Mouse (Mus musculus): ENCODE data around the gene Polr2e. TPM values are rescaled to one million over a fixed set of nuclear protein-coding genes. Genes with fewer than 3 reads are reported as not detected.

The Polr2e gene
- polyA plus RNA-seq, 1 experiment from 2014 or later, result 173 TPM

DNA sequence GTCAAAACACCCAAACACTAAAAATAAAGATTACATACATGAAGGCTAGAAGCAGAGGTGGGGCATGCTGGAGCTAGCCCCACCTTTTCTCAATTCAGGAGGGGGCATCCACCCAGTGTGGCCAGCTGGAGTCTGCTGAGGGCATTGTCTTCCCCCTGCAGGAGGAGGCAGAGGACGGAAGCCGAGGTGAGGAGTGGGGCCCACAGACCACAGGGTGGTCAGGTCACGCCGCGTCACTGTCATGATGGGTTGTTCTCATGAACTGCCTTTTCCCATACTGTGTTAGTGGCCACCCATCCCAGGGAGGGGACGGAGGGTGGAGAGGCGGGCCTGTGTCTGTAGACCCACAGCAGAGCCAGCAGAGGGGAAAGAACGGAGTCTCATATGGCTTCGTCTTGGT lies 9.4 kb downstream of the Polr2e start:
- peaks cover 9% of the 10 kb centered on the region for H3K36me3 ChIP-seq
- H3K4me3 ChIP-seq, result no peak overlapping the region
- no peak overlapping the region for H3K27ac ChIP-seq (replicated peaks)
- no peak for ATAC-seq (ENCODE audit: low FRiP score, low read depth)
- no peaks in the 10 kb centered on the region for H3K4me1 ChIP-seq
- 90% methylated on average over 9 of the region's 9 CpGs for WGBS
- no peaks in the 10 kb centered on the region for H3K27me3 ChIP-seq
- H3K9ac ChIP-seq (replicated peaks), result no peak overlapping the region
- no peak overlapping the region for H3K4me2 ChIP-seq (replicated peaks)
- no peaks in the 10 kb centered on the region for H3K9me3 ChIP-seq

DNA sequence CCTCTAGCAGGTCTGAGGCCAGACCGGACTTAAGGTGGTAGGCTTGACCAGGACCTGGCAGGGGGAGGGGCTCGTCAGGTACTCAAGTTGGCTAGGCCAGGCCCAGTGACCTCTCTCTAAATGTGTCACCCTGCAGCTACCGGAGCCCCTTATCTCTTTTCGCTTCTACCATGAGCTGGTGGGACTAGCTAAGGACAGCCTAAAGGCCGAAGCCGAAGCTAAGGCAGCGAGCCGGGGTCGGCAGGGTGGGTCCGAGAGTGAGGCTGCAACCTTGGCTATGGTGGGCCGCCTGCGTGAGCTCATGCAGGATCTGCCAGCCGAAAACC lies 11.1 kb downstream of the Polr2e start:
- H3K9me3 ChIP-seq, result no peaks in the 10 kb centered on the region
- no peak overlapping the region for H3K4me2 ChIP-seq (replicated peaks)
- H3K27me3 ChIP-seq, result no peaks in the 10 kb centered on the region
- no peaks in the 10 kb centered on the region for H3K36me3 ChIP-seq
- WGBS, result 95% methylated on average over 13 of the region's 13 CpGs
- H3K4me3 ChIP-seq, result no peak overlapping the region
- H3K9ac ChIP-seq (replicated peaks), result no peak overlapping the region
- no peak overlapping the region for H3K27ac ChIP-seq (replicated peaks)
- no peak for ATAC-seq (ENCODE audit: low FRiP score, low read depth)
- H3K4me1 ChIP-seq, result no peaks in the 10 kb centered on the region

DNA sequence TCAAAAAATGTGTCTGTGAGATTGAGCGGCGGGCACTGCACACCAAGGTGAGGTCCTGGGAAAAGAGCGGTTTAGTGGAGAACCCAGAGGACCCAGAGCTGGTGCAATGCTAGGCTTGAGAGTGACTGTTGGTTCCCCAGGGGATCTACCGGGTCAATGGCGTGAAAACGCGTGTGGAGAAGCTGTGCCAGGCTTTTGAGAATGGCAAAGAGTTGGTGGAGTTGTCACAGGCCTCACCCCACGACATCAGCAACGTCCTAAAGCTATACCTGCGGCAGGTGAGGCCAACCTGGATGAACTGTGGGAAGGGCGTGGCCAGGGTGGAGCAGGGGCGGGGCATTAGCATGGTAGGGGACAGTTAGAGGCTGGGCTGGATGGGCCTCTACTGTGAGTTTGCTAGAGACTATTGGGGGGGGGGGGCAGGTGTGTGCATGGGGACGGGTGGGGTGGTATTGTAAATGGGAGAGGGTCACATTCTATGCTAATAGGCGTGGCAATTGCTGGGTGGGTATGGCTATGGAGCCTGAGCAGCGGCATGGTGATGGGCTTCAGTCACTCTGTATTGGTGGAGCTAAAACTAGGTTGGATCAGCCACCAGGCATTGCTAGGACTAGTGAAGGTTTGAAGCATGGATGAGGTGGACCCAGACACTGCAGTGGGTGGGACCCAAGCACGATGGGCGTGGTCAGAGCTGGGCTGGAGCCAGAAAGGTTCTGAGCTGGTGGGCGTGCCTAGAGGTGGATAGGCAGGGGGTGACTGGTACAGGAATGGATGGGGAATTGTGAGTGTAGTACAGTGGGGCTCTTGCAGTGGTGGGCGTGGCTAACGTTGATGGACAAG lies 11.7 kb downstream of the Polr2e start:
- WGBS, result 75% methylated on average over 20 of the region's 20 CpGs
- Histone ChIP-seq H3K4me1 (no peaks in the 10 kb centered on the region), H3K9ac (replicated peaks) (no peak overlapping the region), H3K27me3 (no peaks in the 10 kb centered on the region), H3K4me3 (no peak overlapping the region), H3K4me2 (replicated peaks) (no peak overlapping the region), H3K9me3 (no peaks in the 10 kb centered on the region), H3K36me3 (no peaks in the 10 kb centered on the region), H3K27ac (replicated peaks) (no peak overlapping the region)
- no peak for ATAC-seq (ENCODE audit: low FRiP score, low read depth)

DNA sequence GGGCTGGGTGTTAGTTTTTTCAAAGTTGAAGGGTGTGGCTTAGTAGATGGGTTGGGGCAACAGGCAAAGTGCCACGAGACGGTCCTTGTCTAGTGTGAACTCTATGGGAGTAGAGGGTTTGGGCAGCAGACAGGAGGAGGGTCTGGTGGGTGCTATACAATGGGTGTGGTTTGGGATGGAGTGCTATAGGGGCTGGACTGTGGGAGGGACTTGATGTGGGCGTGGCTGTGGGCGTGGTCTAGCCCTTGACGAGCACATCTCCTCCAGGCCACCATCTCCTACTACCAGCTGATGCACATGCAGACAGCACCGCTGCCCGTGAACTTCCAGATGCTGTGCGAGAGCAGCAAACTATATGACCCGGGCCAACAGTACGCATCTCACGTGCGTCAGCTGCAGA lies 13.7 kb downstream of the Polr2e start:
- WGBS, result 65% methylated on average over 12 of the region's 12 CpGs
- Histone ChIP-seq H3K4me3 (no peak overlapping the region), H3K4me1 (no peaks in the 10 kb centered on the region), H3K4me2 (replicated peaks) (no peak overlapping the region), H3K9me3 (no peaks in the 10 kb centered on the region), H3K27me3 (0 out of 2 replicates have a peak, but pooled peaks cover 4% of the 10 kb centered on the region), H3K36me3 (no peaks in the 10 kb centered on the region), H3K27ac (replicated peaks) (no peak overlapping the region), H3K9ac (replicated peaks) (no peak overlapping the region)
- ATAC-seq (ENCODE audit: low FRiP score, low read depth), result no peak

DNA sequence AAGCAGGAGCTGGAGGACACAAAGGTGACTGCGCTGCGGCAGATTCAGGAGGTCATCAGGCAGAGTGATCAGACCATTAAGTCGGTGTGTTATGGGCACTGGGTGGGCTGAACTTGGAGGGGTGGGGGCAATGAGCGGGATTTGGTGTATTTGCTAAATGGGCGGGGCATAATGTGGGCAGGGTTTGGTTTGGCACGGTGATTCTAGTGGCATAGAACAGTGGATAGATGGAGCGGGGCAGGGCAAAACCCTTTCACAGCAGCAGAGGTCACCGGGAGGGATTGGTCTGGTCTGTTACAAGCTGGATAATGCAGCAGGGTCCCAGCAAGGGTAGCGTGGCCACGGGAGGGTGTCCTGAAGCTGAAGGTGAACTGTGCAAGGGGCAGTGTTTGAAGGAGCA lies 14.1 kb downstream of the Polr2e start:
- Histone ChIP-seq H3K4me1 (no peaks in the 10 kb centered on the region), H3K4me2 (replicated peaks) (no peak overlapping the region), H3K4me3 (no peak overlapping the region), H3K27ac (replicated peaks) (no peak overlapping the region), H3K9ac (replicated peaks) (no peak overlapping the region), H3K36me3 (no peaks in the 10 kb centered on the region), H3K9me3 (no peaks in the 10 kb centered on the region), H3K27me3 (peaks cover 8% of the 10 kb centered on the region)
- WGBS, result 80% methylated on average over 10 of the region's 10 CpGs
- no peak for ATAC-seq (ENCODE audit: low FRiP score, low read depth)

DNA sequence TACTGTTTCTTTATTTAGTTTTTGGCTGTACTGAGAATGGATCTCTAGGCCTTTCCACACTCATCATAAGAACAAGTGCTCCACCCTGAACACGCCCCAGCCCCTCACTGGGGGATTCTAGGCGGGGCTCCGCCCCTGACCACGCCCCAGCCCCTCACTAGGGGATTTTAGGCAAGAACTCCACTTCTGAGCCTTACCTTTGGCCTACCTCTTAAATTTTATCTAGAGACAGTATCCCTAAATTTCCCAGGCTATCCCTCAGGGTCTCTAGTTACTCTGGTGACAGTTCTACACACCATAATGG lies 14.6 kb downstream of the Polr2e start:
- Histone ChIP-seq H3K36me3 (no peaks in the 10 kb centered on the region), H3K4me3 (no peak overlapping the region), H3K9ac (replicated peaks) (no peak overlapping the region), H3K9me3 (no peaks in the 10 kb centered on the region), H3K4me1 (0 out of 2 replicates have a peak, but pooled peaks cover 1% of the 10 kb centered on the region), H3K27me3 (peaks cover 13% of the 10 kb centered on the region), H3K27ac (replicated peaks) (no peak overlapping the region), H3K4me2 (replicated peaks) (no peak overlapping the region)
- WGBS, result 56% methylated on average over 4 of the region's 4 CpGs
- ATAC-seq (ENCODE audit: low FRiP score, low read depth), result no peak

DNA sequence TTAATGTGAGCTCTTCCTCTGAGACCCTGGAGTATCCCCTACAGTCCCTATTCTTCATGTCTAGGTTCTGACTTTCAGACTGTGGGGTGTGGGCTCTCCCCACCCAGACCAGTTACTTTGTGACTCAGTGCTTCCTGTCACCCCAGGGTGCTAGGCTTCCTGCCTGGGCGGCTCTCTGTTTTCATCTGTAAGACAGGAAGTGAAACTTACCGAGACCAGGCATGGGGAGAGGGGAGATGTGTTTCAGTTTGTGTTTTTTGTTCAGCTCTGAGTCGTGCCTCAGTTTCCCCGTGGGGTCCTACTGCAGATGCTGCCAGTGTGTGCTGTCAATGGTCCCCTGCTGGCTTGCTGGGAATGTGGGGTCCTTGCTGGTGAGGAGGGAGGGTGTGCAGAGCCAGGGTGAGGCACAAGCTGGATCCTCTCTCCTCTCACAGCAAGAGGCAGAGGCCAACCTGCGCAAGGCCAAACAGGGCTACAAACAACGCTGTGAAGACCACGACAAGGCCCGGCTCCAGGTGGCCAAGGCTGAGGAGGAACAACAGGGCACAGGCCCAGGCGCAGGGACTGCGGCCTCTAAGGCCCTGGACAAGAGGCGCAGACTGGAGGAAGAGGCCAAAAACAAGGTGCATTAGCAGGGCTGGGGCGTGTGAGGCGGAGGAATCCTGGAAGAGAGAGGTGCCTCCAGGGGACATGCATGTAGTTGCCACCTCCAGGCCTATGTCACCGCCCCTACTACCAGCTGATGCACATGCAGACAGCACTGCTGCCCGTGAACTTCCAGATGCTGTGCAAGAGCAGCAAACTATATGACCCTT lies 15.2 kb downstream of the Polr2e start:
- no peak for ATAC-seq (ENCODE audit: low FRiP score, low read depth)
- Histone ChIP-seq H3K9me3 (no peaks in the 10 kb centered on the region), H3K27ac (replicated peaks) (no peak overlapping the region), H3K27me3 (peaks cover 17% of the 10 kb centered on the region), H3K4me2 (replicated peaks) (no peak overlapping the region), H3K4me1 (peaks cover 7% of the 10 kb centered on the region), H3K36me3 (no peaks in the 10 kb centered on the region), H3K4me3 (no peak overlapping the region), H3K9ac (replicated peaks) (no peak overlapping the region)
- WGBS, result 78% methylated on average over 15 of the region's 15 CpGs

DNA sequence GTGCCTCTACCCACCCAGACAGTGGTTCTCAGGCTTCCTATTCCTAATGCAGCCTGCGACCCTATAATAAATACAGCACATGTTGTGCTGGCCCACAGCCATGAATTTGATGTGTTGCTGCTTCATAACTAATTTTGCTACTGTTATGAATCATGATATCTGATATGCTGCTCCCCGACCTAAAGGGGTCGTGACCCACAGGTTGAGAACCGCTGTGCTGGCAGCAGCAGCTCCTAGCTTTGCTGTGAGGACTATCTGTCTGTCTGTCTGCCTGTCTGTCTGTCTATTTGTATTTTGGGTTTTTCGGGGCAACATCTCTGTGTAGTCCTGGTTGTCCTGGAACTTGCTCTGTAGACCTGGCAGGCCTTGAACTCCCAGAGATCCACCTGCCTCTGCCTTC lies 15.8 kb downstream of the Polr2e start:
- H3K9me3 ChIP-seq, result no peaks in the 10 kb centered on the region
- no peak overlapping the region for H3K4me3 ChIP-seq
- no peak for ATAC-seq (ENCODE audit: low FRiP score, low read depth)
- no peak overlapping the region for H3K27ac ChIP-seq (replicated peaks)
- H3K4me1 ChIP-seq, result peaks cover 12% of the 10 kb centered on the region
- no peak overlapping the region for H3K4me2 ChIP-seq (replicated peaks)
- H3K36me3 ChIP-seq, result no peaks in the 10 kb centered on the region
- H3K27me3 ChIP-seq, result peaks cover 24% of the 10 kb centered on the region
- 87% methylated on average over 5 of the region's 5 CpGs for WGBS
- no peak overlapping the region for H3K9ac ChIP-seq (replicated peaks)

DNA sequence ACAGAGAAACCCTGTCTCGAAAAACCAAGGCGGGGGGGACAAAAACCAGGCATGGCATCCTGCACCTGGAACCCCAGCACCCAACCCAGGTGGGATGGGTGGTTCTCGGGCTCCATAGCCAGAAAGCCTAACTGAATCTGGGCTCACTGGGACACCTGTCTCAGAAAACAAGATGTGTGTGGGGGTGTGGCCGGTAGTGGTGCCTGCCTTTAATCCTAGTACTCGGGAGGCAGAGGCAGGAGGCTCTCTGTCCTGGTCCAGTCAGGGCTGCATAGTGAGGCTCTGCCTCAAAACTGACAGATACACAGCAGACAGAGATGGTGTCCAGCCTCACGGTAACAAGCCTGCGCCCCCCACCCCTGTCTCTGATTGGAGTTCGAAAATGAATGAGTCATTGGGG lies 16.8 kb downstream of the Polr2e start:
- Histone ChIP-seq H3K9ac (replicated peaks) (no peak overlapping the region), H3K4me3 (no peak overlapping the region), H3K27ac (replicated peaks) (no peak overlapping the region), H3K4me2 (replicated peaks) (no peak overlapping the region), H3K4me1 (peaks cover 14% of the 10 kb centered on the region), H3K36me3 (no peaks in the 10 kb centered on the region), H3K9me3 (no peaks in the 10 kb centered on the region), H3K27me3 (peaks cover 29% of the 10 kb centered on the region)
- ATAC-seq (ENCODE audit: low FRiP score, low read depth), result no peak
- WGBS, result 95% methylated on average over 8 of the region's 8 CpGs

DNA sequence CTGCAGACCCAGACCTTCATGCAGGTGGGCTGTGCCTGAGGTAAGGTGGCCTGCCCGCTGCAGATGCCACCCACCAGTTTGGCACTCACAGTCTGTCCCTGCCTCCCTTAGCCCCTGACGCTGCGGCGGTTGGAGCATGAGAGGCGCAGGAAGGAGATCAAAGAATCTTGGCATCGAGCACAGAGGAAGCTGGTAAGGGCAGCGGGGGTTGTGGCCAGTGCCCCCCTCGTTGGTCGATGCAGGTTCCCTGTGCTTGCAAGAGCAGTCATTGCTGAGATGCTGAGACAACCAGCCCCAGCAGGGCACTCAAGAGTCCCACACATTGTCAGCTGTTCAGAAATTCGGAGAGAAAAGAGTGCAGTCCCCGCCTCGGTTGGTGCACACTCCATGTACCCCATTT lies 17.4 kb downstream of the Polr2e start:
- Histone ChIP-seq H3K27me3 (peaks cover 36% of the 10 kb centered on the region), H3K27ac (replicated peaks) (no peak overlapping the region), H3K9me3 (no peaks in the 10 kb centered on the region), H3K9ac (replicated peaks) (no peak overlapping the region), H3K4me1 (peaks cover 14% of the 10 kb centered on the region), H3K4me2 (replicated peaks) (no peak overlapping the region), H3K36me3 (no peaks in the 10 kb centered on the region), H3K4me3 (no peak overlapping the region)
- 92% methylated on average over 12 of the region's 12 CpGs for WGBS
- no peak for ATAC-seq (ENCODE audit: low FRiP score, low read depth)

DNA sequence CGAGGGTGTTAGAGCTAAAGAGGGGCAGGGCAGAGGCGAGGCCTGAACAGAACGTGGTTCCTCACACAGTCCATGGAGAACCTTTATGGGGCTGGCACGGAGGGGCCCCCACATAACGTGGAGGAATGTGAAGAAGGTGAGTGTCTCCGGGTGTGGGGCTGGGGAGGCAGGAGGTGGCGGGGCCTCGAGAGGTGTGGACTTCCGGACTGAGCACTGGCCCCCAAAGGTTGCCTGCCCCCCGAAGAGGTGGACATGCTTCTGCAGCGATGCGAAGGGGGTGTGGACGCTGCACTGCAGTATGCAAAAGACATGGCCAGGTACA lies 18.3 kb downstream of the Polr2e start:
- no peak overlapping the region for H3K4me3 ChIP-seq
- WGBS, result 92% methylated on average over 13 of the region's 13 CpGs
- ATAC-seq (ENCODE audit: low FRiP score, low read depth), result no peak
- peaks cover 14% of the 10 kb centered on the region for H3K4me1 ChIP-seq
- no peak overlapping the region for H3K4me2 ChIP-seq (replicated peaks)
- H3K36me3 ChIP-seq, result no peaks in the 10 kb centered on the region
- H3K27ac ChIP-seq (replicated peaks), result no peak overlapping the region
- H3K9ac ChIP-seq (replicated peaks), result no peak overlapping the region
- H3K9me3 ChIP-seq, result no peaks in the 10 kb centered on the region
- H3K27me3 ChIP-seq, result peaks cover 44% of the 10 kb centered on the region

DNA sequence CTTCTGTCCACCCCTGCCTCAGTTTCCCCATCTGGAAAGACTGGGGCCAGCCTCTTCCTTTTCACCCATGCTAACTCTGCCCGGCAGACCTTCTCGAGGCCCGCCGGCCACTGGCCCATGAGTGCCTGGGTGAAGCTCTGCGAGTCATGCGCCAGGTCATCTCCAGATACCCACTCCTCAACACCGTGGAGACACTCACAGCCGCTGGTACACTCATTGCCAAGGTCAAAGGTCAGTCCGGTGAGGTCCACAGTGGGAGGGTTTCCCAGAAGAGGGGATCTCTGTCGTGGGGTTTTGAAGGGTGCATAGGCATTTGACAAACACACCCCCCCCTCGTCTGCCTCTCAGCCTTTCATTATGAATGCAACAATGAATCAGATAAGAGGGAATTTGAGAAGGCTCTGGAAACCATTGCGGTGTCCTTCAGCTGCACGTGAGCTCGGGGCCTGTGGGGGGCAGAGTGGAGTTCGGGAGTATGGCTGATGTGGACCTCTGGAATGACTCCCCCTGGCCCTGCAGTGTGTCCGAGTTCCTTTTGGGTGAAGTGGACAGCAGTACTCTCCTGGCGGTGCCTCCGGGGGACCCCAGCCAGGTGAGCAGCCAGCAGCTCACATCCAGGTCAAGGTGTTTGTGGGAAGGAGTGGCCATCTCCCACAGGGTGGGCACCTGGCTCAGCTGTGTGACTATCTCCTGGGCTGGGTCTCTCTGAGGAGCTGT lies 18.8 kb downstream of the Polr2e start:
- H3K4me3 ChIP-seq, result no peak overlapping the region
- H3K27me3 ChIP-seq, result peaks cover 50% of the 10 kb centered on the region
- H3K9ac ChIP-seq (replicated peaks), result no peak overlapping the region
- H3K36me3 ChIP-seq, result no peaks in the 10 kb centered on the region
- WGBS, result 82% methylated on average over 18 of the region's 18 CpGs
- ATAC-seq (ENCODE audit: low FRiP score, low read depth), result no peak
- H3K27ac ChIP-seq (replicated peaks), result no peak overlapping the region
- no peaks in the 10 kb centered on the region for H3K9me3 ChIP-seq
- peaks cover 14% of the 10 kb centered on the region for H3K4me1 ChIP-seq
- no peak overlapping the region for H3K4me2 ChIP-seq (replicated peaks)

Measured in midbrain, embryonic 12.5 days (tissue).